Mouse (Mus musculus) embryonic fibroblast, embryonic 13.5 days (primary cell): ENCODE measurements around the gene Tyk2. TPM values are rescaled to one million over a fixed set of nuclear protein-coding genes. Genes with fewer than 3 reads are reported as not detected.

ENCODE experiments used
- H3K27ac ChIP-seq: 2 replicates; pipeline ENCODE4 v1.5.1; 2012; ENCODE audit warnings: low read length, control low read depth, inconsistent platforms; ENCODE audit not compliant: insufficient read depth
- H3K4me1 ChIP-seq: 2 replicates; pipeline ENCODE4 v1.6.1; 2011; ENCODE audit warnings: low read length; ENCODE audit not compliant: control insufficient read depth, insufficient read depth
- H3K4me3 ChIP-seq: 2 replicates; pipeline ENCODE4 v1.5.1; 2011; ENCODE audit warnings: mild to moderate bottlenecking, control low read depth, low read length; ENCODE audit not compliant: insufficient read depth
- CTCF ChIP-seq: IDR thresholded peaks from 2 replicates; pipeline ENCODE4 v1.5.1; 2011; ENCODE audit warnings: mild to moderate bottlenecking, control low read depth, low read length, moderate library complexity, borderline replicate concordance; ENCODE audit not compliant: insufficient read depth
- POLR2A ChIP-seq: IDR thresholded peaks from 2 replicates; pipeline ENCODE4 v1.6.1; 2011; ENCODE audit warnings: low read depth, mild to moderate bottlenecking, control low read depth, low read length, moderate library complexity
- polyA plus RNA-seq: library from polyadenylated mRNA; stranded (reverse); fragments of >200 nt; gene quantifications from 2 replicates; pipeline ENCODE4 v1.2.4, GENCODE M21; 2011; ENCODE audit warnings: low read depth; ENCODE audit not compliant: missing spikeins, insufficient read length

Tyk2 gene
- polyA plus RNA-seq, 1 experiment, result 11.1 TPM

DNA sequence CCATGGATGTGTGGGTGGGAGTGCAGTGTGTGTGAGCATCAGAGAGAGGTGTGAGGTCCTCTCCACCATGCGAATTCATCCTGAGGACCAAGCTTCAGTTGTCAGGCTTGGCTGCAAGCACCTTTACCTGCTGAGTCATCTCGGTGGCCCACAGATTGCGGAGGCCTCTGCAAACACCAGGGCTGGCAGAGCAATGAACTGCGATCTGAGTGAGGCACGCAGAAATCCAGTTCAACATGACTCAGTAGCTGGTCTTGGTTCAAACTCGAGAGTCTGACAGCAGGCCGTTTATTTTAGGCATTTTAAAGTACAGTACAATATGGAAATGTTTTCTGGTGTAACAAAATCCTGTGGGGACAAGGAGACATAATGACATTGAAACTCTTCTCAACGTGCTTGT lies 33.2 kb downstream of the Tyk2 start:
- Histone ChIP-seq H3K4me1 (no peaks in the 10 kb centered on the region), H3K27ac (0 out of 2 replicates have a peak overlapping the region, but pooled peaks have one; percentile 7), H3K4me3 (no peak overlapping the region)
- TF ChIP-seq CTCF (no peak), POLR2A (no peak)

DNA sequence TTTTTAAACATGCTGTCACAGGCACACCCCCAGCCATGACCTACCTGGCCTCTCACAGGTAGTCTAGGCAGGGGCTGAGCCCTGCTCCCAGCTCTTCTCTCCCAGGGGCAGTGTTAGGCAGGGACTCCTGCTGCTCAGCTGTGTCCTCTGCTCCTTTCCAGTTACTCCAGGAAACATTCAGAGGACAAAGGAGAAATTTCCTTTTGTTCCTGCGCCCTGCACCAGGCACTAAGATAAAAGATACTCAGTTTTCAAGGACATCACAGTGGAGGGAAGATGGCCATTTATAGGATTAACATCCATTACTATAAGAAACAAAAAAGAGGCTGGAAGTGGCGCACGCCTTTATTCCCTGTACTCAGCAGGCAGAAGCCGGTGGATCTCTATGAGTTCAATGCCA lies 35.1 kb downstream of the Tyk2 start:
- H3K4me3 ChIP-seq, result no peak overlapping the region
- H3K4me1 ChIP-seq, result no peaks in the 10 kb centered on the region
- no peak overlapping the region for H3K27ac ChIP-seq
- TF ChIP-seq CTCF (no peak), POLR2A (no peak)

DNA sequence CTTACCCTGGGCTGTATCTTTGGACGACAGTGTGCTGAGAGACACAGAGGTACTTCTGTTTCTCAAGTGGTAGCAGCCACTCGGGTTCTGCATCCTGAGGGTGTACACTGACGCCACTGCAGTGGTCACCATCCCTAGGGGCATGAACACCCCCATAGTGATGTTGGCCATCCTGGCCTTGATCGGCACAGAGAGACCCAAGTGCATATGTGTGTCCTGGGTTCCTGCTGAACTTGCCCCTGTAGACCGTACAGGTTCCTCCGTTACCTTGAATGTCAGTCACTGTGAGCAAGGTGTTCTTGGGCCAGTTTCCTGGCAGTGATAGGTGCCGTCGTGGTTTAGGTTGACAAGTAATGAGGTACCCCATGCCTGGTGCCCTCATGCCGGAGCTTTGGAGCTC lies 37.6 kb downstream of the Tyk2 start:
- H3K27ac ChIP-seq, result no peak overlapping the region
- no peak overlapping the region for H3K4me3 ChIP-seq
- no peaks in the 10 kb centered on the region for H3K4me1 ChIP-seq
- TF ChIP-seq CTCF (no peak), POLR2A (no peak)

DNA sequence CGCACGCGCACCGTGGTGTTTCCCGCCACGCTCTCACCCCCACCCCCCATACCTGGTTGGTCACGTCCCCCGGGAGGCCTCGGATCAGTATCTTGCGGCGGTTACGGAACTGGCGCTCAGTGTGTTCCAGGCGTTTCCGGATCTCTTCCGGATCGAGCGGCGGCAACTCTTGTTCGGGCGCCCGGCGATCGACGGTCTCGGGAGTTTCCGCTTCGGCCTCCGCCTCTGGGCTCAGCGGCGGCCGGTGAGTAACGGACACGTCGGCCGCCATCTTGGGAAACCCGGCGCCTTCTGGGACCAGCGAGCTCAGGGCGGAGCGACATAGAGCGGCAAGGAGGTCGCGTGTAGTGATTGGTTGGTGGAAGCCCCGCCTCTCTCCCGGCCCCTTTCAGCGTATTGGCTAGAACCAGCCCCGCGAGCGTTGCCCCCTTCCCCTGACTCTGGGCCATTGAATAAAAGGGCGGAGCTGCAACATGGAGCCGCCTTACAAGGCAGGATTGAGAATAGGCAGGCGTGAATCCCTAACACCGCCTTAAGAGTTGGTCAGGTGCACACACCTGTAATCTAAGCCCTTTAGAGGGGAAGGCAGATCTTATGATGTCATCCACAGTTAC lies 39.2 kb downstream of the Tyk2 start, which contains the start of the genes Gm38431 and Raver1:
TSS of gene Gm38431 (minus strand) at position 291 of the 614 bp plus-strand sequence.
TSS of gene Raver1 (minus strand) at position 302 of the 614 bp plus-strand sequence.
- H3K4me1 ChIP-seq, result no peaks in the 10 kb centered on the region
- peak; percentile 97 for TF ChIP-seq POLR2A
- no peak for TF ChIP-seq CTCF
- peak within 1 kb of the TSS; percentile 84 for H3K4me3 ChIP-seq
- peak within 1 kb of the TSS; percentile 88 for H3K27ac ChIP-seq

DNA sequence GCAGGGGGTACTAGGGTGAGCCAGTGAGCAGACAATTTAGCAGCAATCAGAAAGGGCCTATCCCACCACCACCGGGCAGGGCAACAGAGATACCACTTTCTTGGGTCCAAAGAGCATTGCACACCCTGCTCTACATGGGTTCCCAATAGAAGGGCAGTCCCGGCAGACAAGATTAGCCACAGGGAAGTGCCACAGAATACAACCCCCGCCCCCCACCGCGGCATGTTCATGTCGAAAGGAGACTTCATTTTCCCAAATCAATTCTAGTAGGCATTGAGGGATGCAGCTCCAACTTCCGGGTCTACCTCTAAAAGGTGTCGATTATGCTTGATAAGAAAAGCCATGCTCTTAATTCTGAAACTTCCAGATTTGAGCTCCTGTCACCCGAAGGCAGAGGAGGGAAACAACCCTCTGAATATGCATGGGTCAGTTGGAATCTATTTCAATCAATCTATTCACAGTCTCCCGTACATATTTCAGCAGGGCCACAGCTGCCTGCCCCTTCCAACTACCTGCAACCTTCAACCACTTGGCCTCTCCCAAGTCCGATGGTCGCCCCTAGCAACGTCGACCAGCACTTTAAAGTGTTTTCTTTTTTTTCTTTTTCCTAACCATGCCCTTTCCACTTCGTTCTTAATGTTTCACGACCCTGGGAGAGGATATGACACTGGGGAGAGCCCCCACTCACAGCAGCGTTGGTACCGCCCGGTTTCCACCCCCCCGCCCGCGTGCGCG lies 39.9 kb downstream of the Tyk2 start:
- Histone ChIP-seq H3K27ac (no peak overlapping the region; the same call in 1 of the 2 replicates), H3K4me3 (peak overlapping the region; percentile 84), H3K4me1 (no peaks in the 10 kb centered on the region)
- no peak for TF ChIP-seq CTCF
- TF ChIP-seq POLR2A, result no peak

DNA sequence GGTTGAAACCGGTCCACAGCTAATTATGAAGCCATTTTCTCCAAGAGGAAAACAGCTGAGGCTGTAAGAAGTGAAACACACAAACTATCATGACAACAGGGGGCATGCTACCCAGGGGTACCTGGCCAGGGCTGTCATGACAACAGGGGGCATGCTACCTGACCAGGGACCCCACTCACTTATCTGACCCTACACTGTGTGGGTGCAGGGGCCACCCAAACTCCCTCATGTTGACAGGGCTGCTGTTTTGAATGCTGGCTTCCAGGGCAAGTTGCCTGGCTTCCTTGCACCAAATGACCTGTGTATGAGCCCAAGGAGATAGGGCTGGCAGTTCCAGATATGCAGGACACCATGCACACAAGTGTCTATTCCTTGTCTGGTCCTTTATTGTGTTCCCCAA lies 40.5 kb downstream of the Tyk2 start:
- Histone ChIP-seq H3K4me3 (peak overlapping the region; percentile 84), H3K4me1 (no peaks in the 10 kb centered on the region), H3K27ac (no peak overlapping the region)
- TF ChIP-seq CTCF (no peak), POLR2A (no peak)

DNA sequence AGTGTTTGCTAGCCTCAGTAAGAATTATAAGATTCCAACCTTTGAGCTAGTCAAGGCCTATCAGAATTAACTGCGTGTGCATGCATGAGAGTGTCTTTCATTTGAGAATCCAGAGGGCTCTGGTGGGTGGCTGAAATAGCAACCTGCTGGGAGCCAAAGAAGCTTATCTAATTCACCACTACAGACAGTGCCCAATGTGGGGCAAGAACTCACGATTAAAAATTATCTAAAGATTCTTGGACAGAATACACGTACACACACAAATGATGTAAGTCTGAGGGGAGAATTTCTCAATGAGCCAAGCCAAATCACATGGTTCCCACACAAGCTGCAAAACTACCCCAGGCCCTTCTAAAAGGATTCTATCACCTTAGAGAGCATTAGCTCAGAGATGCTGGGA lies 47.7 kb downstream of the Tyk2 start:
- no peak overlapping the region for H3K4me3 ChIP-seq
- TF ChIP-seq CTCF (no peak), POLR2A (no peak)
- no peak overlapping the region for H3K27ac ChIP-seq
- no peaks in the 10 kb centered on the region for H3K4me1 ChIP-seq

DNA sequence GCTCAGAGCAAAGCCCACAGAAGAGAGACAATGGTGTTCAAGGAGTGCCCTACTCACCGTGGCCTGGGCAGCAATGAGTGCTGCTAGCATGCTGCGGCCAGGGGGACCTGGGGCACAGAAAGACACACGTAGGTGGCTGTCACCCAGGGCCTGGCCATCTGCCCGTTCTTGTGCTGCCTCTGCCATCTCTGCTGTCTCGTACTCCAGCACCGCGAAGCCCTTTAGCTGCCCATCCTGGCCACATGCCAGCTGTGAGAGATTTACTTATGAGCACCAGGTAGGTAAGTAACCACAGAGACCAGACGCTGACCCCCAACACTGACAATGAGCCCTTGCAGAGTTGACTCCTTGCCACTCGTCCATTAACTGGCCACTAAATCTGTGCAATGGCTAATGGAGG lies 49.9 kb downstream of the Tyk2 start:
- Histone ChIP-seq H3K27ac (no peak overlapping the region), H3K4me3 (no peak overlapping the region), H3K4me1 (no peaks in the 10 kb centered on the region)
- no peak for TF ChIP-seq POLR2A
- TF ChIP-seq CTCF, result no peak

DNA sequence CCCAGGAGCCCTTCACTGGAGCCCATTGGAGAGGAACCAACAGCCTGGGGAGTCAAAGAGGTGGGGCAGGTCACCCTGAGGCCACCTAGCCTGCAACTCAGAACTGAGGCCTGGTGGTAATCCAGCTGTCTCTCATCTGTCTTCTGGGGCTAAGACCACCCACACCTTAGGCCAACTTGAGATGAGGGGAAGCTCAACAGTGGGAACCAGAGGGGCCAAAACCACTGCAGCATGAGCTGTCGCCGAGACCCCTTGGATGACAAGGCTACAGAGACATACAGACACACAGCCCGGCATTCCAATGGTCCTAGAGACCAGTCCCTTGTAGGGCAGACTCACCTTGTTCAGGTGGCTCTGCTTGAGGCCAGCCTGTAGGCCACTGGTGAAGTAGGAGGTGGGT lies 55.4 kb downstream of the Tyk2 start:
- TF ChIP-seq CTCF (no peak), POLR2A (no peak)
- peaks cover 9% of the 10 kb centered on the region for H3K4me1 ChIP-seq

DNA sequence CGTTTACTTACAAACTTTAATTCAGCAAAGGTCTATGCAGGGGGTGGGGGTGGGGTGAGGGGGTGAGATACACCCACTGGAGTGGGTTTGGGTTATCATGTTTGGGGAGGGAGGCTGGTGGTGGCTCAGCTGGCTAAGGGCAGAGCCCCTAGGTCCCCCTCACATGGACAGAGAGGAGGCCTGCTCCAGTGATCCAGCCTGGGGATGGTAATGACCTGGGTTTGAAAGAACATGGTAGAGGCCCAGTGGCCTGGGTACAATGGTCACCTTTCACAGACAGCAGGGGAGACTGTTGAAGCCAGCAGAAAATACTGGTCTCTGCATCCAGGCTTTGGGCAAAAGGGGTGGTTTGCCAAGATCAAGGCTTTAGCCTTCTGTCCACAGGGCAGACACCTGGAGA lies 56.9 kb downstream of the Tyk2 start:
- Histone ChIP-seq H3K27ac (no peak overlapping the region), H3K4me3 (no peak overlapping the region), H3K4me1 (peaks cover 9% of the 10 kb centered on the region)
- TF ChIP-seq CTCF, result no peak
- no peak for TF ChIP-seq POLR2A

More for the DNA sequence above, 55.4 kb downstream of the Tyk2 start:
- H3K4me3 ChIP-seq, result no peak overlapping the region
- no peak overlapping the region for H3K27ac ChIP-seq
